Mouse (Mus musculus): ENCODE measurements around the gene Rpl37.

DNA sequence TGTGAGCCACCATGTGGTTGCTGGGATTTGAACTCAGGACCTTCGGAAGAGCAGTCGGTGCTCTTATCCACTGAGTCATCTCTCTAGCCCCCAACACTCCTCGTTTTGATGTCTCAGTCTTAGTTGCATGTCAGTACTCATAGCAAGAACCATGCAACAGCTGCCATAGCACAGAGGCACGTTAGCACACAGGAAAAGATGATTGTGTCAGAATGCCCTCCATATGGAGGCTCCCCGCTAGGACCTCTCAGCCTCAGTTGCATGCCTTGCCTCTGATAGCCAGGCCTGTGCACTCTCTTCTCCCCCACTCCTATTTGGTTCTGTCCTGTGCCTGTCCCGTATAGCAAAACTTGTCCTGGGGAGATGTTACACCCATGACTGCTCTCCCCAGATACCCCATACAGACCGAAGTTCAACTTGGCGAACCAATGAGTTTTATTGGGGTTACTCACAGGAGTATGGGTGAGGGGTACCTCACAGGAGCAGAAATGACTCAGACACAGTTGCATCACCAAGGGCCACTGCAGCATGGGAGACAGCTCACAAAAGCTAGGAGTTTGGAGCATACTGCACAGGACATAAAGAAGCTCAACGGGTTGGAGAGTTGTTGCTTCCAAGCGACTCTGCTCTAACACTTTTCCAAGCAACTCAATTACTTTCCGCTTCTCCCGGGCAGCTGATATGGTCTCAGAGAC is 12.8 kb downstream of the Rpl37 start:
- TF ChIP-seq CTCF (IDR thresholded peaks at IDR 0.05; ENCODE audit: low read depth, low read length), result no peak
- no peak for TF ChIP-seq POLR2A (IDR thresholded peaks at IDR 0.05; ENCODE audit: extremely low read depth, insufficient read depth, low read length)

Data from liver, adult 2 months (tissue).